In genomic region chr17:5377930-5378310, GRCm38 (mm10) we compare ENCODE assay signal across 9 mouse cellular contexts. TPM values are rescaled to one million over a fixed set of nuclear protein-coding genes. Genes with fewer than 3 reads are reported as not detected.
DNase-seq lines count a peak whose midpoint lies in the region; ATAC-seq and TF ChIP-seq lines count a peak whose summit lies in the region.
"Had no signal": no experiment of that assay in that cellular context is flagged by ENCODE, and none has a peak within 500 bp of the region (broad histone marks: within the 10 kb centered on the region; RNA-seq: fewer than 3 reads in every experiment).

No protein-coding gene starts in this region.

- H3K27ac ChIP-seq in kidney, embryonic 16.5 days (ENCODE audit: low read length): no peak overlapping the region
- 0 out of 2 replicates have a peak overlapping the region, but pooled peaks have one; percentile 29 for H3K27ac ChIP-seq in forebrain, postnatal 0 days (ENCODE audit: low read depth, low read length)

- WGBS in kidney, embryonic 16.5 days: 30% methylated on average over 7 of the region's 7 CpGs
- WGBS in forebrain, postnatal 0 days: 29% methylated on average over 7 of the region's 7 CpGs

- H3K9me3 ChIP-seq in kidney, embryonic 16.5 days (ENCODE audit: low read length): no peaks in the 10 kb centered on the region
- H3K9me3 ChIP-seq in forebrain, postnatal 0 days (ENCODE audit: low read length): no peaks in the 10 kb centered on the region

- no peak overlapping the region for H3K9ac ChIP-seq in kidney, embryonic 16.5 days (replicated peaks; ENCODE audit: low read length)
- no peak overlapping the region for H3K9ac ChIP-seq in forebrain, postnatal 0 days

- no peak overlapping the region; the same call in 1 of the 2 replicates for H3K4me2 ChIP-seq in kidney, embryonic 16.5 days (replicated peaks; ENCODE audit: low read depth, low read length)
- no peak overlapping the region for H3K4me2 ChIP-seq in forebrain, postnatal 0 days (ENCODE audit: low read depth)

- TF ChIP-seq CTCF in forebrain, postnatal 0 days (IDR thresholded peaks at IDR 0.05; ENCODE audit: low read depth): no peak

- H3K36me3 ChIP-seq in kidney, embryonic 16.5 days (ENCODE audit: insufficient read depth, low read length): no peaks in the 10 kb centered on the region
- no peaks in the 10 kb centered on the region for H3K36me3 ChIP-seq in forebrain, postnatal 0 days (ENCODE audit: insufficient read depth)

- peaks cover 2% of the 10 kb centered on the region; the same call in 1 of the 2 replicates for H3K27me3 ChIP-seq in kidney, embryonic 16.5 days (ENCODE audit: insufficient read depth, low read length)
- no peaks in the 10 kb centered on the region for H3K27me3 ChIP-seq in forebrain, postnatal 0 days (ENCODE audit: insufficient read depth, low read length)

- ATAC-seq in kidney, embryonic 16.5 days (ENCODE audit: low FRiP score, low TSS enrichment): no peak
- ATAC-seq in forebrain, postnatal 0 days: no peak
- no peak for ATAC-seq in monocyte, adult 5-6 weeks (replicated peaks; ENCODE audit: insufficient number of reproducible peaks, low FRiP score, low TSS enrichment, poor library complexity, severe bottlenecking)

- H3K4me1 ChIP-seq in kidney, embryonic 16.5 days (ENCODE audit: insufficient read depth, low read length): no peaks in the 10 kb centered on the region; the same call in 1 of the 2 replicates
- no peaks in the 10 kb centered on the region for H3K4me1 ChIP-seq in forebrain, postnatal 0 days (ENCODE audit: insufficient read depth)

- H3K4me3 ChIP-seq in kidney, embryonic 16.5 days (ENCODE audit: low read length): no peak overlapping the region
- no peak overlapping the region for H3K4me3 ChIP-seq in forebrain, postnatal 0 days (ENCODE audit: low read depth, low read length)

- DNase-seq in kidney, adult 11 months: peak; percentile 70
- DNase-seq in NIH3T3 (ENCODE audit: low read depth): peak; percentile 68
- no peak for DNase-seq in forebrain, postnatal 0 days
- peak; percentile 60 for DNase-seq in lung, postnatal 36 days
- no peak for DNase-seq in cerebellum, adult 8-10 months
- DNase-seq in cerebellum, adult 11 months: no peak

RNA-seq across cellular contexts. Expression of gene Ldhal6b, which starts 40.6 kb away (rescaled TPM):
- not detected in 2 replicates for polyA plus RNA-seq in kidney, embryonic 16.5 days (2015; fragmentation: Nextera tagmentation; extraction: Ambion mirVana)
- total RNA-seq in forebrain, postnatal 0 days (2014; rRNA removed): 0.15 and 1.3 TPM in 2 replicates
- polyA plus RNA-seq in forebrain, postnatal 0 days (2015; fragmentation: Nextera tagmentation; extraction: Ambion mirVana): 0.16 TPM in 1 of 2 replicates, not detected in the other
- 0.49 to 0.57 TPM in 2 of 3 replicates, not detected in the other for total RNA-seq in monocyte, adult 5-6 weeks (2017)
- polyA plus RNA-seq: stomach, embryonic 14.5 days had no signal

Comparison
In these comparisons a context has a peak if more than half of its experiments do, and no peak if none do; other contexts are left out.
1. DNase-seq: peak in kidney, adult 11 months (single experiment), NIH3T3 (single experiment) and lung, postnatal 36 days (single experiment); none in forebrain, postnatal 0 days (single experiment), cerebellum, adult 8-10 months (single experiment) and cerebellum, adult 11 months (single experiment).